Mouse (Mus musculus): ENCODE measurements around the gene Fer. TPM values are rescaled to one million over a fixed set of nuclear protein-coding genes. Genes with fewer than 3 reads are reported as not detected.
A peak's percentile ranks its signal among the peaks of the same experiment; 100 is the strongest.

Gene Fer
- polyA plus RNA-seq, 1 experiment from 2014 or later = 29.8 TPM

DNA sequence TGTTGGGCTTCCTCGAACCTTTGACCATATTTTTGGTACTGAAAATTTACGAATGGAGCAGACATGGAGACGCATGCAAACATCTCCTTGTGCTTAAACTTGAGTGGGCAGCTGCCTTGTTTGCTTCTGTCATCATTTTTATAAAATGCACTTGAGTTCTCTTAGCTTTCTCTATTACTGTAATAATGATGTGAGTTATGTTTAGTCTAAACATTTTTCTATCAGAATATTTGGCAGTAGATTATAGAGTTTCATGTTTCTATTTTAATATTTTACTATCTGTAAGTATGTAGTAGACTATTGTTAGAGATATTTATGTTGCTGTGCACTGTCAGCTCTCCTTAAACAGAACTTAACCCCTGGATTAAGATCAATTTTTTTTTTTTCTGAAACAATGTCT, 128.3 kb downstream of the Fer start:
- no peak overlapping the region for H3K4me2 ChIP-seq
- no peaks in the 10 kb centered on the region for H3K27me3 ChIP-seq
- 0 out of 2 replicates have a peak overlapping the region, but pooled peaks have one; percentile 35 for H3K27ac ChIP-seq
- 48% methylated on average over 3 of the region's 3 CpGs for WGBS
- no peak overlapping the region for H3K4me3 ChIP-seq
- ATAC-seq (ENCODE audit: borderline replicate concordance, extremely low read depth, low FRiP score, low TSS enrichment) = peak; percentile 52; the same call in 1 of the 2 replicates
- peaks cover 4% of the 10 kb centered on the region for H3K4me1 ChIP-seq
- no peaks in the 10 kb centered on the region for H3K36me3 ChIP-seq
- no peaks in the 10 kb centered on the region for H3K9me3 ChIP-seq
- no peak overlapping the region for H3K9ac ChIP-seq

DNA sequence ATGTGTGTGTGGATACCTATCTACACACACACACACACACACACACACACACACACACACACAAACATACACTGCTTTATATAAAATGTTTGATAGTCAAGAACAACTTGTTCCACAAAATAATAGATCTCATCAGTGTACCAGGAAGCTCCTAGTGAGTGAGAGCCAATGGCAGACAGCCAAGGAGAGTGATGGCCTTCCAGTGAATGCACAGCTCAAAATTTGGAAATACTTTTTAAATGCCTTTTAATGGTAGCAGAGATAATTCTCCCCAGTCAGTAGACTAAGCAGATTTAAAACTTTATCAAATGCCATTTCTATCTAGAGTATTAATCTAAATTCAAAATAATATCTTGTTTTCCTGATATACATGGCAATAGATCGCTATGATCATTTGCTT, 133.1 kb downstream of the Fer start:
- Histone ChIP-seq H3K36me3 (no peaks in the 10 kb centered on the region), H3K4me3 (no peak overlapping the region), H3K4me2 (no peak overlapping the region), H3K9ac (no peak overlapping the region), H3K9me3 (no peaks in the 10 kb centered on the region), H3K27me3 (no peaks in the 10 kb centered on the region), H3K27ac (no peak overlapping the region), H3K4me1 (peaks cover 4% of the 10 kb centered on the region)
- WGBS = 79% methylated on average over 1 of the region's 1 CpGs
- no peak for ATAC-seq (ENCODE audit: borderline replicate concordance, extremely low read depth, low FRiP score, low TSS enrichment)

DNA sequence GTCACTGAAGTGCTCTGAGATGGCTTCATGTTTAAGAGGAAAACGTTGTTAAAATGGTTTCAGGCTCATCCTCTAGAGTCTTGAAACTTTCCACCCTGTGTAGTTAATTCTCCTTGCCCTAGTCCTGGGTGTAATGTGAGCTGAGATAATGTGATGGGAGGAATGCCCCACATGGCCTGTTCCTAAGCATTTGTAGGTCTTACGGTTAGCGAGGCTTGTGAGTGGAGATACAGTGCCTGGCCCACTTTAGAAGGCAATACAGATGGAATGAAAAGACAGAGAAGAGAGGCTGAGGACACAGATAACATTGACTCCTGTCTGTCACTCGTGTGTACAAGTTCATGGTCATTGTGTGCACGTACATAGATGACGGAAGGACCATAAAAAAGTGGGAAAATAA, 134.8 kb downstream of the Fer start:
- Histone ChIP-seq H3K27ac (no peak overlapping the region), H3K27me3 (no peaks in the 10 kb centered on the region), H3K36me3 (no peaks in the 10 kb centered on the region), H3K4me2 (no peak overlapping the region), H3K9ac (no peak overlapping the region), H3K9me3 (no peaks in the 10 kb centered on the region), H3K4me1 (no peaks in the 10 kb centered on the region), H3K4me3 (no peak overlapping the region)
- ATAC-seq (ENCODE audit: borderline replicate concordance, extremely low read depth, low FRiP score, low TSS enrichment) = no peak
- 84% methylated on average over 6 of the region's 6 CpGs for WGBS

DNA sequence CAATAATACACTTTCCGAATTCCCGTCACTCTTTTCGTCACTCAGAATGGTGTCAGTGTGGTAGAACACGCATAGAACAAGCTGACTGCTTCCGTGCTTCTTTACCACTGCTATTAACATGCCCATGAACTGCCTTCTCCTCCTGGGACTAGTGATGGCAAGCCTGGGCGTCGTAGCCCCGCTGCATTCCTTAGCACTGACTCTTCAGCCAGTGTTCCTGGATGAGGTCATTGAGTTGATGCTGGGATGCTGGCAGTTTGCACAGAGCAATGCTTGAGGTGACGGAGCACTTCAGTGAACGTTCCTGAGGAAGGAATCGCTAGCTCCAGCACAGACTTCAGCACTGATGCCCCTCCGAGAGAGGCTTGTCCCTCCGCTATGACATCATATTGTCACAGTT, 140.6 kb downstream of the Fer start:
- WGBS = 49% methylated on average over 13 of the region's 13 CpGs
- H3K27me3 ChIP-seq = no peaks in the 10 kb centered on the region
- no peak overlapping the region for H3K4me3 ChIP-seq
- no peaks in the 10 kb centered on the region for H3K4me1 ChIP-seq
- H3K9me3 ChIP-seq = no peaks in the 10 kb centered on the region
- no peak overlapping the region for H3K27ac ChIP-seq
- ATAC-seq (ENCODE audit: borderline replicate concordance, extremely low read depth, low FRiP score, low TSS enrichment) = peak; percentile 70; the same call in 1 of the 2 replicates
- H3K36me3 ChIP-seq = no peaks in the 10 kb centered on the region
- H3K9ac ChIP-seq = no peak overlapping the region
- no peak overlapping the region for H3K4me2 ChIP-seq

DNA sequence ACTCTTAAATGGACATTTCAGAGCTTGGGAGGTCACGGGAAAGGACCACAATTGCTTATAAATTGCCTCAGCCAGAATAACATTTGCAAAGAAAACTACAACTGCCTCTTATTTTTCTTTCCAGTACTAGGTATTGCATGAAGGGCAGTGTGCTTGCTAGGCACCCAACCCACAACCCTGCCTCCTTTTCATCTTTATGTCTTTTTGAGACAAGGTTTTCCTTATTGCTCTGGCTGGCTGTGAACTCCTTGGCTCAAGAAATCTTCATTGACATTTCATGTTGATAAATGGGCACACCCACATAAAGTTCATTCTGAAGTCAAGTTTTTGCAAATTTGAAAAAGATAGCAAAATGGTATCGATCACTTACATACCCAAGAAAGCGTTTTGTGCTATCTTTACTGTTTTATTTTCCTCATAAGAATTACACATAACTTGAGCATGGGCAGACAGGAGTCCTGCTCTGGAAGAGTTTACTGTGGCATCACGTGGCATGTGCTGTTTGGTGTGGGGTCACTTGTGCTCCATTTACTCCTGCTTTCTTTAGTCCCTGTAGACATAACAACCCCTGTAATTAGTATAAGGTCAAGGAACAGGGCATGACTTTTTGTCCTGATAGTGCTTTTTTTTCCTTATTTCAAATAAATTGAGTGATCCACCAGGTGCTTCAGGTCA, 142.8 kb downstream of the Fer start:
- Histone ChIP-seq H3K9me3 (no peaks in the 10 kb centered on the region), H3K4me2 (no peak overlapping the region), H3K4me3 (no peak overlapping the region), H3K27me3 (no peaks in the 10 kb centered on the region), H3K36me3 (no peaks in the 10 kb centered on the region), H3K4me1 (no peaks in the 10 kb centered on the region), H3K27ac (no peak overlapping the region), H3K9ac (no peak overlapping the region)
- no peak for ATAC-seq (ENCODE audit: borderline replicate concordance, extremely low read depth, low FRiP score, low TSS enrichment)
- WGBS = 77% methylated on average over 4 of the region's 4 CpGs

DNA sequence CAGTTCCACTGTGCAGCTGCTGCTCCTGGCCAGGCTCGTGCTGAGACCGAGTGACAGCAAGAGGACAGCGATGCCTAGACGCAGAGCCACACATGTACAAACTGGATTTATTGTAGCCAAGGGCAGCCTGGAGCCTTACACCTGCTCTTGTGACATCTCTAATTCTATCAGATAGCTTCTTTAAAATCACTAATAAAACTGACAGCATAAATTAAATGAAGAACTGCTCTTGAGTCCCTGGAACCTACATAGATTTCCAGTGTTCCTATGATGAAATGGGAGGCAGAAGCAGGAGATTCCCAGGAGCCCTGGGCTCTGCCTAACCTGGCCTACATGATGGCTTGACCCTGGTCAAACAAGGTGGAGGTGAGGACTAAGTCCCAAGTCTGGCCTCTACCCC, 153.7 kb downstream of the Fer start:
- Histone ChIP-seq H3K9ac (no peak overlapping the region), H3K9me3 (no peaks in the 10 kb centered on the region), H3K4me3 (no peak overlapping the region), H3K4me2 (no peak overlapping the region), H3K27me3 (no peaks in the 10 kb centered on the region), H3K4me1 (no peaks in the 10 kb centered on the region), H3K27ac (no peak overlapping the region), H3K36me3 (no peaks in the 10 kb centered on the region)
- ATAC-seq (ENCODE audit: borderline replicate concordance, extremely low read depth, low FRiP score, low TSS enrichment) = no peak
- WGBS = 90% methylated on average over 4 of the region's 4 CpGs

DNA sequence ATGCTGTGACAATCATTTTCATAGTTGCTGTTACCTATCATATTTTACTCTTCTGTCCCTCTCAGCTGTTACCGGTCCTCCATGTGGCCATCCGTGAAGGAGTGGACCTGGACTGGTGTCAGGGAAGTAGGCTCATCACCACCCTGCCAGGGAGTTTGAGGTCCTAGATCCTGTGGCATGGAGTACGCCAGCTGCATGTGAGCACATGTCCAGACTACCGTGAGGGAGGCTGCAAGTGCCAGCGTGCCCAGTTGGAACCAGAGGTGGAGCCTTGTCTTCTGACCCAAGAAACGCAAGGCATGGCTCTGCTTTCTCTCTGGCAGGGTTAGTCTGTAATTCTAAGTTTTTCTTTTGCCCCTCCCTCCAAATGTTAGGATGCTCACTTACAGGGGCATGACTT, 155.4 kb downstream of the Fer start:
- Histone ChIP-seq H3K4me2 (no peak overlapping the region), H3K4me1 (no peaks in the 10 kb centered on the region), H3K36me3 (no peaks in the 10 kb centered on the region), H3K9ac (no peak overlapping the region), H3K27me3 (no peaks in the 10 kb centered on the region), H3K27ac (no peak overlapping the region), H3K9me3 (no peaks in the 10 kb centered on the region), H3K4me3 (no peak overlapping the region)
- WGBS = 92% methylated on average over 6 of the region's 6 CpGs
- ATAC-seq (ENCODE audit: borderline replicate concordance, extremely low read depth, low FRiP score, low TSS enrichment) = no peak

DNA sequence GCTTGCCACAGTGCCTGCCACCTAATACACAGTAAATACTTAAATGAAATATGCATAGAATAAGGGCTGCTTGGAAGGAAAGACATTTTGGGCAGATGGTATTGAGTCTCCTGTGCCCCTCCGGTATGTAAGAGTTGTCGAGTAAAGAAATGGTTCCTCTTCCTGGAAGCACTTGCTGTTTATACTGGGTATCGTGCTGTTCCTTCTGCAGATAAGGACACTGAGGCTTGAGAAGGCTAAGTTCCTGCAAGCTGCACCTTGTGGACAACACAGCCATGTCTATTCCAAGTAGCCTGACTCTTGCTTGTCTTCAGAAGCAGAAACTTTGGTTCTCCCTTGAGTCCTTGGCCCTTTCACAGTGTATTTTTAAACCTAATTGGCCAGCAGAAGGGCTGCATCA, 156.0 kb downstream of the Fer start:
- no peaks in the 10 kb centered on the region for H3K27me3 ChIP-seq
- no peak overlapping the region for H3K4me2 ChIP-seq
- no peaks in the 10 kb centered on the region for H3K36me3 ChIP-seq
- no peak overlapping the region for H3K9ac ChIP-seq
- no peak overlapping the region for H3K27ac ChIP-seq
- no peak for ATAC-seq (ENCODE audit: borderline replicate concordance, extremely low read depth, low FRiP score, low TSS enrichment)
- H3K4me1 ChIP-seq = no peaks in the 10 kb centered on the region
- WGBS = 77% methylated on average over 3 of the region's 3 CpGs
- H3K4me3 ChIP-seq = no peak overlapping the region
- H3K9me3 ChIP-seq = no peaks in the 10 kb centered on the region

DNA sequence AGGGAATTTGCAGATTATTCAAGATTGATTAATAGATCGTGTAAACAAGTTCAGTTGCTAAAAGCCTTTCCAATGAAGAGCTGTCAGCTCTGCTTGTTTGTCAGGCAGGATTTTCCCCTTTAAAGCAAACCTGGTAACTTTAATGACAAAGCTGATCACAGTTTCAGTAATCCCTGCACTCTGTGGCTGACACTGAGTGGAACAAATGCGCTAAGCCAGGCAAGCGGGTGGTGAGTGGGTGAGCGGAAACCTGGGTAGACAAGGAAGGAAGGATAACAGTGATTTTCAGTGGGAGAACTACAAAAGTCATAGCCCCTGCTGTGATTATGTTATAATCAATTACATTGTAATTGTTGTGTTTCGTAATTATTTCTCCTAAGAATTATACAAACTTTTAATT, 156.8 kb downstream of the Fer start:
- 56% methylated on average over 5 of the region's 5 CpGs for WGBS
- no peak for ATAC-seq (ENCODE audit: borderline replicate concordance, extremely low read depth, low FRiP score, low TSS enrichment)
- Histone ChIP-seq H3K4me3 (no peak overlapping the region), H3K36me3 (no peaks in the 10 kb centered on the region), H3K4me2 (no peak overlapping the region), H3K9me3 (no peaks in the 10 kb centered on the region), H3K9ac (no peak overlapping the region), H3K4me1 (no peaks in the 10 kb centered on the region), H3K27ac (no peak overlapping the region), H3K27me3 (no peaks in the 10 kb centered on the region)

DNA sequence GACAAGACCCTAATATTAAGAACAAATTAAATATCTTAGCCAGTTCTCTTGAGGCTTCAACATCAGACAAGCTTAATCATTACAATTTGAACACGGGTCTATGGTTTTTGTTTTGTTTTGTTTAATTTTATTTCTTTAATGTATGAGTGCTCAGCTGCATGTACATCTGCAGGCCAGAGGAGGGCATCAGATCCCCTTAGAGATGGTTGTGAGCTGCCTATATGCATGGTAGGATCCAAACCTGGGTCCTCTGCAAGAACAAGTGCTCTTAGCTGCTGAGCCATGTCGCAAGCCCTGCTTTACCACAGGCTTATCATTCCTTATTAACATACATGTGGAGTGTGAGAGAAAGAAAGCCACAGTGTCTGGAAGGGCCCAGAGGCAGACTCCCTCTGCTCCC, 163.6 kb downstream of the Fer start:
- Histone ChIP-seq H3K27ac (no peak overlapping the region), H3K4me1 (no peaks in the 10 kb centered on the region), H3K36me3 (no peaks in the 10 kb centered on the region), H3K9ac (no peak overlapping the region), H3K9me3 (no peaks in the 10 kb centered on the region), H3K4me2 (no peak overlapping the region), H3K4me3 (no peak overlapping the region), H3K27me3 (no peaks in the 10 kb centered on the region)
- ATAC-seq (ENCODE audit: borderline replicate concordance, extremely low read depth, low FRiP score, low TSS enrichment) = no peak
- 66% methylated on average over 2 of the region's 2 CpGs for WGBS

DNA sequence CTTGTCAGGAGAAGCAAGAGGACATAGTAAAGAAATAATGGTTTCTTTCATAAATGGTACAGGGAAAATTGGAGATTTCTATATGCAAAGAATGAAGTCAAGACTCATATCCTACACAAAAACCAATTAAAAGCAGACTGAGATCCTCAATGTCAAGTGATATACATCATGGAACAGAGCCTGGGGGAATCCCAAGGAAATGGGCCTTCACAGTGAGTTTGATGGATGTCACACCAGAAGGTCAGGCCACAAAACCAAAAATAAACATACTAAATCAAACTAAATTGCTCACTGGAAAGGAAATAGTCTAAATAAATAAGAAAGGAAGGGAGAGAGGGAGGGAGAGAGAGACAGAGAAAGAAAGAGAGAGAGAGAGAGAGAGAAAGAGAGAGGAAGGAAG, 178.9 kb downstream of the Fer start:
- Histone ChIP-seq H3K4me3 (no peak overlapping the region), H3K9ac (no peak overlapping the region), H3K4me1 (no peaks in the 10 kb centered on the region), H3K36me3 (no peaks in the 10 kb centered on the region), H3K9me3 (no peaks in the 10 kb centered on the region), H3K4me2 (no peak overlapping the region), H3K27me3 (no peaks in the 10 kb centered on the region), H3K27ac (no peak overlapping the region)
- no peak for ATAC-seq (ENCODE audit: borderline replicate concordance, extremely low read depth, low FRiP score, low TSS enrichment)

DNA sequence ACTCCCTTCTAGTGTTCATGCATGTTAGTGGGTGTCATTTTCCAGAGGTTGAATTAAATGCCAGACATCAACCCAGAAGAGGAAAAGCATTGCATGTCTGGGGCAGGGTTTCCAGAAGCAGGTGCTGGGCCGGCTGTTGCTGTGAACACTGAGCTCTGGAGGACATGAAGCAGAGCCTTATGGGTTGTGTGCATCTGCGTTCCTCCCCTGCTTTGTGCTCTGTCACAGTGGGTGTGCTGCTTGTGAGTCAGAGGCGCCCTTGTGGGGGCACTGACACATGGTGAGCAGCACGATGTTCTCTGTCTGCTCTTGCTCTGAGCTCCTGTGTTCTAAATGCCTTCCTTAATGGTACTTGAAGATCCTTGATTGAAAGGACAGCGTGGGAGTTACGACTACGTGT, 182.5 kb downstream of the Fer start:
- no peak overlapping the region for H3K27ac ChIP-seq
- H3K4me2 ChIP-seq = no peak overlapping the region
- 73% methylated on average over 7 of the region's 7 CpGs for WGBS
- ATAC-seq (ENCODE audit: borderline replicate concordance, extremely low read depth, low FRiP score, low TSS enrichment) = no peak
- no peak overlapping the region for H3K9ac ChIP-seq
- no peak overlapping the region for H3K4me3 ChIP-seq
- no peaks in the 10 kb centered on the region for H3K36me3 ChIP-seq
- no peaks in the 10 kb centered on the region for H3K9me3 ChIP-seq
- no peaks in the 10 kb centered on the region for H3K4me1 ChIP-seq
- no peaks in the 10 kb centered on the region for H3K27me3 ChIP-seq

DNA sequence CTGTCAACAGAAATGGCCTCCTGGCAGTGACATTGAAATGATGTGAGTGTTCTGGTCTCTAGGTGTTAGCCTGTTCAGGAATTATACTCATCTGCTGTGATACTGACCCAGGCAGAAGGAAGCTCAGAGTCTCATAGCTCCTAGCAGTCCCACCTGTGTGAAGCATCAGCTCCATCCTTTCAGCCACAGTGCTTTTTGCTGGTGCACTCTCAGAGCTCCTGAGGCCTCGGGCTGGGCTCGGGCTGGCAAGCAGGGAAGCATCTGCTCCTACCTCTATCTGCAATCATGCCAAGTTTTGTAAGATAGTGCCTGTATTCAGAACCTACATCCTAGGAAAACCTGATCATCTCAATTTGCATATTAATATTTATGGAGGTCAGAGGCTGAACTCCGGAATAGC, 183.7 kb downstream of the Fer start:
- H3K27ac ChIP-seq = no peak overlapping the region
- no peak overlapping the region for H3K9ac ChIP-seq
- no peak for ATAC-seq (ENCODE audit: borderline replicate concordance, extremely low read depth, low FRiP score, low TSS enrichment)
- H3K4me2 ChIP-seq = no peak overlapping the region
- no peaks in the 10 kb centered on the region for H3K9me3 ChIP-seq
- H3K4me3 ChIP-seq = no peak overlapping the region
- no peaks in the 10 kb centered on the region for H3K4me1 ChIP-seq
- 91% methylated on average over 3 of the region's 3 CpGs for WGBS
- no peaks in the 10 kb centered on the region for H3K36me3 ChIP-seq
- no peaks in the 10 kb centered on the region for H3K27me3 ChIP-seq
